Comparison of ENCODE assay signal across 9 mouse cellular contexts in genomic region chr17:50763407-50763806, GRCm38 (mm10).
DNase-seq lines count a peak whose midpoint lies in the region; ATAC-seq lines count a peak whose summit lies in the region.
"Had no signal": no experiment of that assay in that cellular context is flagged by ENCODE, and none has a peak within 500 bp of the region (broad histone marks: within the 10 kb centered on the region; RNA-seq: fewer than 3 reads in every experiment).

No protein-coding gene starts in this region.

- no peak overlapping the region for H3K9ac ChIP-seq in forebrain, embryonic 14.5 days (ENCODE audit: low read length)
- H3K9ac ChIP-seq: liver, embryonic 13.5 days had no signal

- H3K4me1 ChIP-seq in forebrain, embryonic 14.5 days (ENCODE audit: control insufficient read depth, insufficient read depth, low read length), result no peaks in the 10 kb centered on the region
- H3K4me1 ChIP-seq in forebrain, embryonic 10.5 days, result peaks cover 14% of the 10 kb centered on the region
- peaks cover 47% of the 10 kb centered on the region for H3K4me1 ChIP-seq in megakaryocyte, embryonic 14.5 days
- H3K4me1 ChIP-seq: liver, embryonic 13.5 days had no signal

- peak; percentile 92 for ATAC-seq in forebrain, embryonic 14.5 days

- no peaks in the 10 kb centered on the region for H3K36me3 ChIP-seq in forebrain, embryonic 14.5 days (ENCODE audit: control insufficient read depth, insufficient read depth, low read length)
- H3K36me3 ChIP-seq in forebrain, embryonic 10.5 days (replicated peaks), result no peaks in the 10 kb centered on the region
- peaks cover 17% of the 10 kb centered on the region for H3K36me3 ChIP-seq in megakaryocyte, embryonic 14.5 days (replicated peaks; ENCODE audit: low read length)
- H3K36me3 ChIP-seq: liver, embryonic 13.5 days had no signal

- WGBS in forebrain, embryonic 14.5 days, result 59% methylated on average over 5 of the region's 5 CpGs
- WGBS in forebrain, embryonic 10.5 days, result 90% methylated on average over 5 of the region's 5 CpGs

- H3K27ac ChIP-seq in forebrain, embryonic 14.5 days (ENCODE audit: low read depth, low read length), result peak overlapping the region; percentile 39; the same call in 1 of the 2 replicates
- H3K27ac ChIP-seq in forebrain, embryonic 10.5 days, result no peak overlapping the region
- H3K27ac ChIP-seq: liver, embryonic 13.5 days had no signal

- no peak overlapping the region for H3K4me3 ChIP-seq in forebrain, embryonic 14.5 days (ENCODE audit: low read depth, low read length)
- no peak overlapping the region for H3K4me3 ChIP-seq in forebrain, embryonic 10.5 days
- peak overlapping the region; percentile 54 for H3K4me3 ChIP-seq in megakaryocyte, embryonic 14.5 days (replicated peaks)
- H3K4me3 ChIP-seq: liver, embryonic 13.5 days had no signal

- no peak overlapping the region for H3K4me2 ChIP-seq in forebrain, embryonic 14.5 days (ENCODE audit: low read length)
- H3K4me2 ChIP-seq: liver, embryonic 13.5 days had no signal

- H3K9me3 ChIP-seq in forebrain, embryonic 14.5 days (replicated peaks; ENCODE audit: control insufficient read depth, low read length), result no peaks in the 10 kb centered on the region
- no peaks in the 10 kb centered on the region for H3K9me3 ChIP-seq in forebrain, embryonic 10.5 days
- H3K9me3 ChIP-seq in megakaryocyte, embryonic 14.5 days, result no peaks in the 10 kb centered on the region
- H3K9me3 ChIP-seq: liver, embryonic 13.5 days had no signal

- H3K27me3 ChIP-seq in forebrain, embryonic 14.5 days (replicated peaks; ENCODE audit: control insufficient read depth, insufficient read depth, low read length), result no peaks in the 10 kb centered on the region
- H3K27me3 ChIP-seq in forebrain, embryonic 10.5 days (ENCODE audit: poor library complexity, severe bottlenecking), result no peaks in the 10 kb centered on the region
- H3K27me3 ChIP-seq in megakaryocyte, embryonic 14.5 days (replicated peaks), result no peaks in the 10 kb centered on the region
- H3K27me3 ChIP-seq: liver, embryonic 13.5 days had no signal

- peak; percentile 75 for DNase-seq in forebrain, embryonic 14.5 days (ENCODE audit: low spot score)
- no peak for DNase-seq in forebrain, embryonic 10.5 days (ENCODE audit: extremely low spot score, low spot score)
- DNase-seq in T-cell, adult 2 months (ENCODE audit: low spot score), result peak; percentile 4
- peak; percentile 82 for DNase-seq in layer of hippocampus, adult 11-12 months (ENCODE audit: low spot score)
- no peak for DNase-seq in embryo, embryonic 9.5 days (ENCODE audit: extremely low spot score)
- no peak for DNase-seq in adipocyte (ENCODE audit: low spot score)
- DNase-seq in ovary, postnatal 14 days (ENCODE audit: low spot score), result no peak
- DNase-seq: liver, embryonic 13.5 days had no signal

Comparison
In these comparisons a context has a peak if more than half of its experiments do, and no peak if none do; other contexts are left out.
1. DNase-seq: peak in forebrain, embryonic 14.5 days (single experiment), T-cell, adult 2 months (single experiment) and layer of hippocampus, adult 11-12 months (single experiment); none in forebrain, embryonic 10.5 days (single experiment), embryo, embryonic 9.5 days (single experiment), adipocyte (single experiment) and ovary, postnatal 14 days (single experiment).